Mouse (Mus musculus) c-Kit-positive CD71-positive TER-119-negative erythroid progenitor cells, embryonic 14.5 days (primary cell): Measurements from ENCODE around the gene Etfbkmt.
"Not testable (repeated sequence)": the region's sequence is repeated elsewhere in the genome, so short reads cannot be mapped to it uniquely, and the experiment has no call there.

ENCODE experiments used
- DNase-seq: peaks from one replicate; pipeline ENCODE4 v3.0.0-alpha.2; 2013; ENCODE audit warnings: low read depth

Gene Etfbkmt

GRCm38 (mm10) chr6:149187371-149187770 lies 47.7 kb downstream of the Etfbkmt start:
- no peak for DNase-seq

- DNase-seq: peak; percentile 96
These were observed 48.6 kb downstream of the Etfbkmt start, which contains the start of gene Amn1 for GRCm38 (mm10) chr6:149188041-149188924. Gene Amn1, minus strand, starts transcription at chr6:149188712.

- no peak for DNase-seq
These were observed 49.2 kb downstream of the Etfbkmt start for GRCm38 (mm10) chr6:149188925-149189257.

- no peak for DNase-seq
These were observed 49.8 kb downstream of the Etfbkmt start for GRCm38 (mm10) chr6:149189340-149189922.

GRCm38 (mm10) chr6:149191951-149192350 lies 52.3 kb downstream of the Etfbkmt start:
- DNase-seq: not testable (repeated sequence)

- peak; percentile 92 for DNase-seq
These were observed 53.7 kb downstream of the Etfbkmt start for GRCm38 (mm10) chr6:149193276-149193905.

- no peak for DNase-seq
These were observed 57.5 kb downstream of the Etfbkmt start for GRCm38 (mm10) chr6:149197116-149197515.

- DNase-seq: no peak
These were observed 58.9 kb downstream of the Etfbkmt start for GRCm38 (mm10) chr6:149198572-149198971.
